Mouse (Mus musculus) A20 (cell line): Measurements from ENCODE around the gene Ndufab1.

Experiments
- DNase-seq: peaks from one replicate; pipeline ENCODE4 v3.0.0-alpha.2; 2011; ENCODE audit warnings: low read depth, low spot score

The Ndufab1 gene

GRCm38 (mm10) chr7:122101747-122102244 is at the start of gene Ndufab1:
Gene Ndufab1, minus strand, starts transcription at chr7:122101886.
- peak; percentile 94 for DNase-seq

- no peak for DNase-seq
These were observed 39.3 kb upstream of the Ndufab1 start for GRCm38 (mm10) chr7:122140991-122141390.

- DNase-seq: peak; percentile 32
These were observed 36.5 kb upstream of the Ndufab1 start for GRCm38 (mm10) chr7:122138190-122138589.

- no peak for DNase-seq
These were observed 35.4 kb upstream of the Ndufab1 start for GRCm38 (mm10) chr7:122137071-122137470.

- peak; percentile 68 for DNase-seq
These were observed 33.4 kb upstream of the Ndufab1 start for GRCm38 (mm10) chr7:122135070-122135469.

- DNase-seq: no peak
These were observed 31.6 kb upstream of the Ndufab1 start for GRCm38 (mm10) chr7:122133338-122133625.

GRCm38 (mm10) chr7:122132497-122133337 is 31.0 kb upstream of the Ndufab1 start, which contains the start of the genes Palb2 and Dctn5:
Gene Palb2, minus strand, starts transcription at chr7:122132985.
Gene Dctn5, plus strand, starts transcription at chr7:122133041.
- peak; percentile 98 for DNase-seq

- DNase-seq: no peak
These were observed 30.1 kb upstream of the Ndufab1 start for GRCm38 (mm10) chr7:122131834-122132233.

- DNase-seq: no peak
These were observed 25.3 kb upstream of the Ndufab1 start for GRCm38 (mm10) chr7:122126946-122127345.

GRCm38 (mm10) chr7:122125636-122126035 is 23.9 kb upstream of the Ndufab1 start:
- DNase-seq: no peak

GRCm38 (mm10) chr7:122123518-122123917 is 21.8 kb upstream of the Ndufab1 start:
- DNase-seq: no peak

GRCm38 (mm10) chr7:122108206-122108605 is 6.5 kb upstream of the Ndufab1 start:
- no peak for DNase-seq

- DNase-seq: peak; percentile 80
These were observed 506 bp downstream of the Ndufab1 start for GRCm38 (mm10) chr7:122101014-122101746.

GRCm38 (mm10) chr7:122099222-122099621 is 2.5 kb downstream of the Ndufab1 start:
- peak; percentile 78 for DNase-seq

GRCm38 (mm10) chr7:122098009-122098408 is 3.7 kb downstream of the Ndufab1 start:
- no peak for DNase-seq

- peak; percentile 49 for DNase-seq
These were observed 6.9 kb downstream of the Ndufab1 start for GRCm38 (mm10) chr7:122094564-122095330.

GRCm38 (mm10) chr7:122087195-122087982 is 14.3 kb downstream of the Ndufab1 start:
- peak; percentile 91 for DNase-seq

GRCm38 (mm10) chr7:122081071-122081470 is 20.6 kb downstream of the Ndufab1 start:
- DNase-seq: no peak

GRCm38 (mm10) chr7:122079798-122080554 is 21.7 kb downstream of the Ndufab1 start:
- no peak for DNase-seq

- DNase-seq: no peak
These were observed 27.3 kb downstream of the Ndufab1 start for GRCm38 (mm10) chr7:122074374-122074773.
